Mouse (Mus musculus) heart, postnatal 0 days (tissue): ENCODE measurements around the gene 6030408B16Rik. TPM values are rescaled to one million over a fixed set of nuclear protein-coding genes. Genes with fewer than 3 reads are reported as not detected.

ENCODE experiments used
- ATAC-seq: fragments of 200-750 bp; cut with Nextera tagmentation; 2 replicates; pipeline ENCODE4 v1.8.0; 2017; ENCODE audit warnings: low read depth, moderate number of reproducible peaks, moderate library complexity; ENCODE audit not compliant: insufficient read depth
- DNase-seq: peaks from one replicate; pipeline ENCODE4 v3.0.0-alpha.2; 2016; ENCODE audit warnings: low spot score
- H3K27ac ChIP-seq: fragments of 300-500 bp; sonication (generic); 2 replicates; pipeline ENCODE4 v1.5.1; 2014; ENCODE audit warnings: low read depth, mild to moderate bottlenecking
- H3K27me3 ChIP-seq: fragments of 300-500 bp; sonication (generic); 2 replicates; pipeline ENCODE4 v1.6.1; 2014; ENCODE audit warnings: low read length, mixed read lengths; ENCODE audit not compliant: control insufficient read depth, insufficient read depth
- H3K36me3 ChIP-seq: fragments of 300-500 bp; sonication (generic); replicated peaks from 2 replicates; pipeline ENCODE4 v1.6.1; 2014; ENCODE audit warnings: low read length, mixed read lengths; ENCODE audit not compliant: control insufficient read depth, insufficient read depth
- H3K4me1 ChIP-seq: fragments of 300-500 bp; sonication (generic); 2 replicates; pipeline ENCODE4 v1.6.1; 2014; ENCODE audit warnings: antibody characterized with exemption; ENCODE audit not compliant: control insufficient read depth, insufficient read depth
- H3K4me2 ChIP-seq: fragments of 300-500 bp; sonication (generic); 2 replicates; pipeline ENCODE4 v1.6.1; 2014; ENCODE audit warnings: low read depth, mild to moderate bottlenecking, low read length, moderate library complexity
- H3K4me3 ChIP-seq: fragments of 300-500 bp; sonication (generic); 2 replicates; pipeline ENCODE4 v1.5.1; 2014; ENCODE audit warnings: low read depth, low read length
- H3K9ac ChIP-seq: fragments of 300-500 bp; sonication (generic); replicated peaks from 2 replicates; pipeline ENCODE4 v1.6.1; 2014; ENCODE audit warnings: low read depth, low read length, mixed read lengths
- H3K9me3 ChIP-seq: fragments of 300-500 bp; sonication (generic); replicated peaks from 2 replicates; pipeline ENCODE4 v1.6.1; 2016; ENCODE audit warnings: low read length; ENCODE audit not compliant: control insufficient read depth
- CTCF ChIP-seq: IDR thresholded peaks from 2 replicates; pipeline ENCODE4 v1.5.1; 2016; ENCODE audit warnings: antibody characterized with exemption, control low read depth, low read depth
- EP300 ChIP-seq: IDR thresholded peaks from 2 replicates; pipeline ENCODE4 v1.6.1; 2016; ENCODE audit warnings: antibody characterized with exemption, low read depth
- WGBS: fragments of 180-500 bp; shearing (Covaris S2); extraction: QIAGEN DNeasy Blood & Tissue Kit; methylation state at CpG from one replicate; pipeline ENCODE4 v1.1.7; 2014; 5-methylcytosine and 5-hydroxymethylcytosine counted together
- polyA plus RNA-seq: library from polyadenylated mRNA; unstranded; fragments of >200 nt; fragmentation: Nextera tagmentation; extraction: Ambion mirVana; gene quantifications from 2 replicates; pipeline ENCODE4 v1.2.1, GENCODE M21; 2015
- total RNA-seq: library from RNA; depleted of rRNA; stranded (reverse); fragments of >200 nt; gene quantifications from 2 replicates; pipeline ENCODE4 v1.2.3, GENCODE M21; 2014; ENCODE audit warnings: low replicate concordance

6030408B16Rik gene
- total and polyA plus RNA-seq, 2 experiments from 2014 or later: 8.1 to 8.4 TPM

GRCm38 (mm10) chr15:101279430-101279999 is 13.5 kb upstream of the 6030408B16Rik start:
- Histone ChIP-seq H3K4me1 (peaks cover 5% of the 10 kb centered on the region; the same call in 1 of the 2 replicates), H3K9ac (no peak overlapping the region), H3K4me2 (no peak overlapping the region), H3K36me3 (peaks cover 5% of the 10 kb centered on the region; the same call in 1 of the 2 replicates), H3K27ac (0 out of 2 replicates have a peak overlapping the region, but pooled peaks have one; percentile 22), H3K27me3 (no peaks in the 10 kb centered on the region), H3K9me3 (no peaks in the 10 kb centered on the region), H3K4me3 (no peak overlapping the region)
- ATAC-seq (no peak), DNase-seq (no peak)
- WGBS: 45% methylated on average over 12 of the region's 12 CpGs
- TF ChIP-seq CTCF (no peak), EP300 (no peak)

GRCm38 (mm10) chr15:101282471-101282870 is 10.5 kb upstream of the 6030408B16Rik start:
- H3K4me2 ChIP-seq: no peak overlapping the region
- H3K27me3 ChIP-seq: no peaks in the 10 kb centered on the region
- peaks cover 17% of the 10 kb centered on the region for H3K4me1 ChIP-seq
- TF ChIP-seq EP300 (no peak), CTCF (no peak)
- no peak overlapping the region; the same call in 1 of the 2 replicates for H3K9ac ChIP-seq
- DNase-seq (no peak), ATAC-seq (no peak)
- 59% methylated on average over 5 of the region's 5 CpGs for WGBS
- no peak overlapping the region for H3K4me3 ChIP-seq
- H3K27ac ChIP-seq: no peak overlapping the region
- peaks cover 12% of the 10 kb centered on the region for H3K36me3 ChIP-seq
- H3K9me3 ChIP-seq: no peaks in the 10 kb centered on the region

GRCm38 (mm10) chr15:101283183-101283910 is 9.7 kb upstream of the 6030408B16Rik start:
- Histone ChIP-seq H3K36me3 (peaks cover 21% of the 10 kb centered on the region), H3K4me1 (peaks cover 17% of the 10 kb centered on the region), H3K27me3 (no peaks in the 10 kb centered on the region), H3K4me2 (peak overlapping the region; percentile 90), H3K4me3 (peak overlapping the region; percentile 95), H3K9me3 (no peaks in the 10 kb centered on the region), H3K9ac (peak overlapping the region; percentile 96), H3K27ac (peak overlapping the region; percentile 85)
- ATAC-seq (peak; percentile 59), DNase-seq (peak; percentile 87)
- TF ChIP-seq EP300 (no peak), CTCF (peak; percentile 77)
- WGBS: 2% methylated on average over 26 of the region's 26 CpGs

- Histone ChIP-seq H3K36me3 (peaks cover 29% of the 10 kb centered on the region), H3K9ac (peak within 1 kb of the TSS; percentile 96), H3K4me3 (peak within 1 kb of the TSS; percentile 95), H3K4me1 (peaks cover 17% of the 10 kb centered on the region), H3K9me3 (no peaks in the 10 kb centered on the region), H3K27me3 (no peaks in the 10 kb centered on the region), H3K4me2 (peak within 1 kb of the TSS; percentile 90), H3K27ac (peak within 1 kb of the TSS; percentile 85)
- 0% methylated on average over 57 of the region's 61 CpGs for WGBS
- TF ChIP-seq EP300: peak; percentile 92
- peak; percentile 94 for TF ChIP-seq CTCF
- DNase-seq (peak; percentile 88), ATAC-seq (peak; percentile 93)
Observed at GRCm38 (mm10) chr15:101283911-101284750, 8.9 kb upstream of the 6030408B16Rik start, which contains the start of gene Atg101. Atg101 (plus strand) TSS chr15:101284272.

DNA sequence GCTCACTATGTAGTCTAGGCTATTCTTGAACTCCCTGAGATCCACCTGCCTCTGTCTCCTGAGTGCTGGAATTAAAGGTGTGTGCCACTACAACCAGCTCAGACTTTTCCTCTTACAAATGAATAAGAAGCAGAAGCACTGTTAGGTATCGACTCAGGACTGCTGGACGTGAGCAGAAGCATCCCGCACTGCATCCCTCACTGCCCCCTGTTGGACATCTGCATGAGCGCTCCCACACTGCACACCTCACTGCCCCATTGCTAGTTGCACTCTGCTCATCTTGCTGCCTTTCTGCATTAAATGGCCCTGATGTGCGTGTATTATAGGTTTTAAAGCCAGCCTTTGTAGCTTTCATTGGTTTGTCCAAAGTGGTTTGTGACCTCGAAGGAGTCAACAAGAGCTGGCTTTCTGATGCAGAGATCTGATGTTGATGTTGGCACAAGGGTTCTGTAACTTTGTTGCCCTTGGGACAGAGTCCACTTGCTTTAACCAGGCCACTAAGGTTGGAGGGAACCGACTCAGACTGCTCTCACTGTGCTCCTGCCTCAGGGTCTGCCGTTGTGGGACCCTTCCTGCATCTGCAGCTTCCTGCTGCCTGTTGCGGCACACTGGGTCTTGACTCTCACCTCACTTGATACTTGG is 6.8 kb upstream of the 6030408B16Rik start:
- Histone ChIP-seq H3K27ac (no peak overlapping the region), H3K4me3 (no peak overlapping the region), H3K36me3 (peaks cover 50% of the 10 kb centered on the region), H3K27me3 (no peaks in the 10 kb centered on the region), H3K4me2 (no peak overlapping the region), H3K9me3 (no peaks in the 10 kb centered on the region), H3K4me1 (peaks cover 11% of the 10 kb centered on the region), H3K9ac (no peak overlapping the region)
- no peak for ATAC-seq
- no peak for DNase-seq
- WGBS: 58% methylated on average over 9 of the region's 9 CpGs
- TF ChIP-seq EP300: no peak
- TF ChIP-seq CTCF: peak; percentile 58
